In the genomic region with DNA sequence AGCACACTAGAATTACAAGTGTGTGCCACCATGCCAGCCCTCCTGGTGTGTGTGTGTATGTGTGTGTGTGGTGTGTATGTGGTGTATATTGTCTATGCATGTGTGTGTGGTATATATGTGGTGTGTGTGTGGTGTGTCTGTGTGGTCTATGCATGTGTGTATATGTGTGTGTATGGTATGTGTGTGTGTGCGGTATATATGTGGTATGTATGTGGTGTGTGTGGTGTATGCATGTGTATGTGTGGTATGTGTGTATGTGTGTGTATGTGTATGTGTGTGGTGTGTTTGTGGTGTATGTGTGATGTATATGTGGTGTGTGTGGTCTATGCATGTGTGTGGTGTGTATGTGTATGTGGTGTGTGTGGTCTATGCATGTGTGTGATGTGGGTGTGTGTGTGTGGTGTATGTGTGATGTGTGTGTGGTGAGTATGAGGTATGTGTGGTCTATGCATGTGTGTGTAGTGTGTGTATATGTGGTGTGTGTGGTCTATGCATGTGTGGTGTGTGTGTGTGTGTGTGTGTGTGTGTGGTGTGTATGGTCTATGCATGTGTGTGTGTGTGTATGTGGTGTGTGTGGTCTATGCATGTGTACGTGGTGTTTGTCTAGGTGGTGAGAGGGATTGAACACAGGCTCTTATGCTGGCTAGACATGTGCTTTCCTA, we compare ENCODE assay signal across 21 mouse cellular contexts. TPM values are rescaled to one million over a fixed set of nuclear protein-coding genes. Genes with fewer than 3 reads are reported as not detected.
DNase-seq lines count a peak whose midpoint lies in the region; ATAC-seq and TF ChIP-seq lines count a peak whose summit lies in the region.
"Had no signal": no experiment of that assay in that cellular context is flagged by ENCODE, and none has a peak within 500 bp of the region (broad histone marks: within the 10 kb centered on the region; RNA-seq: fewer than 3 reads in every experiment).

No protein-coding gene starts in this region.

- TF ChIP-seq CTCF in lung, postnatal 0 days (IDR thresholded peaks at IDR 0.05), result no peak

- ATAC-seq in embryonic facial prominence, embryonic 11.5 days (replicated peaks; ENCODE audit: insufficient number of reproducible peaks, low FRiP score, low TSS enrichment, low read depth), result peak; percentile 56; the same call in 1 of the 2 replicates
- ATAC-seq in hindbrain, embryonic 12.5 days (ENCODE audit: low FRiP score), result no peak
- ATAC-seq in lung, embryonic 15.5 days (ENCODE audit: borderline replicate concordance, extremely low read depth, low FRiP score, low TSS enrichment), result peak; percentile 31; the same call in 1 of the 2 replicates
- ATAC-seq in lung, postnatal 0 days, result no peak
- no peak for ATAC-seq in forebrain, embryonic 15.5 days (replicated peaks)
- ATAC-seq: CD4-positive, CD25-positive, alpha-beta regulatory T cell, adult 4 months; forebrain, postnatal 0 days; intestine, postnatal 0 days; liver, postnatal 0 days had no signal

- TF ChIP-seq EP300 in lung, postnatal 0 days (IDR thresholded peaks at IDR 0.05), result no peak

- no peaks in the 10 kb centered on the region for H3K27me3 ChIP-seq in embryonic facial prominence, embryonic 11.5 days (ENCODE audit: control insufficient read depth, insufficient read depth, low read length)
- no peaks in the 10 kb centered on the region for H3K27me3 ChIP-seq in embryonic facial prominence, embryonic 10.5 days (replicated peaks; ENCODE audit: low read depth, poor library complexity, severe bottlenecking)
- H3K27me3 ChIP-seq in hindbrain, embryonic 12.5 days, result no peaks in the 10 kb centered on the region
- H3K27me3 ChIP-seq in hindbrain, embryonic 10.5 days (ENCODE audit: insufficient read depth, poor library complexity, severe bottlenecking), result no peaks in the 10 kb centered on the region
- no peaks in the 10 kb centered on the region for H3K27me3 ChIP-seq in lung, embryonic 15.5 days
- H3K27me3 ChIP-seq in lung, postnatal 0 days (replicated peaks; ENCODE audit: insufficient read depth, low read length), result no peaks in the 10 kb centered on the region
- H3K27me3 ChIP-seq in forebrain, embryonic 15.5 days, result no peaks in the 10 kb centered on the region
- H3K27me3 ChIP-seq: neural tube, embryonic 12.5 days had no signal

- H3K9ac ChIP-seq in embryonic facial prominence, embryonic 11.5 days (replicated peaks; ENCODE audit: low read length), result no peak overlapping the region
- peak overlapping the region; percentile 18; the same call in 1 of the 2 replicates for H3K9ac ChIP-seq in hindbrain, embryonic 12.5 days
- H3K9ac ChIP-seq in lung, embryonic 15.5 days, result no peak overlapping the region
- no peak overlapping the region for H3K9ac ChIP-seq in lung, postnatal 0 days (replicated peaks; ENCODE audit: low read depth)
- no peak overlapping the region for H3K9ac ChIP-seq in forebrain, embryonic 15.5 days (replicated peaks)
- H3K9ac ChIP-seq: forebrain, postnatal 0 days; liver, postnatal 0 days; neural tube, embryonic 12.5 days had no signal

- H3K4me3 ChIP-seq in embryonic facial prominence, embryonic 11.5 days (ENCODE audit: low read depth, low read length), result no peak overlapping the region
- H3K4me3 ChIP-seq in embryonic facial prominence, embryonic 10.5 days, result no peak overlapping the region
- H3K4me3 ChIP-seq in hindbrain, embryonic 12.5 days, result no peak overlapping the region
- H3K4me3 ChIP-seq in hindbrain, embryonic 10.5 days, result no peak overlapping the region
- no peak overlapping the region for H3K4me3 ChIP-seq in lung, embryonic 15.5 days
- H3K4me3 ChIP-seq in lung, postnatal 0 days (ENCODE audit: low read depth, low read length), result no peak overlapping the region
- no peak overlapping the region for H3K4me3 ChIP-seq in brown adipose tissue, adult 24 weeks (ENCODE audit: insufficient read depth, low read depth, low read length)
- H3K4me3 ChIP-seq in forebrain, embryonic 15.5 days, result no peak overlapping the region
- H3K4me3 ChIP-seq: erythroblast, embryonic 14.5 days; gastrocnemius, adult 2 months; neural tube, embryonic 12.5 days had no signal

- H3K9me3 ChIP-seq in embryonic facial prominence, embryonic 11.5 days (replicated peaks; ENCODE audit: control insufficient read depth, low read length), result no peaks in the 10 kb centered on the region
- H3K9me3 ChIP-seq in embryonic facial prominence, embryonic 10.5 days, result no peaks in the 10 kb centered on the region
- no peaks in the 10 kb centered on the region for H3K9me3 ChIP-seq in hindbrain, embryonic 12.5 days (replicated peaks)
- no peaks in the 10 kb centered on the region for H3K9me3 ChIP-seq in hindbrain, embryonic 10.5 days
- H3K9me3 ChIP-seq in lung, embryonic 15.5 days, result no peaks in the 10 kb centered on the region
- no peaks in the 10 kb centered on the region for H3K9me3 ChIP-seq in lung, postnatal 0 days (ENCODE audit: low read length)
- no peaks in the 10 kb centered on the region for H3K9me3 ChIP-seq in forebrain, embryonic 15.5 days
- H3K9me3 ChIP-seq: neural tube, embryonic 12.5 days had no signal

- H3K4me2 ChIP-seq in embryonic facial prominence, embryonic 11.5 days (ENCODE audit: low read depth, low read length), result no peak overlapping the region
- no peak overlapping the region for H3K4me2 ChIP-seq in hindbrain, embryonic 12.5 days (replicated peaks)
- H3K4me2 ChIP-seq in lung, embryonic 15.5 days, result no peak overlapping the region
- no peak overlapping the region for H3K4me2 ChIP-seq in lung, postnatal 0 days (replicated peaks; ENCODE audit: low read depth, low read length)
- no peak overlapping the region for H3K4me2 ChIP-seq in forebrain, embryonic 15.5 days (replicated peaks)
- H3K4me2 ChIP-seq: neural tube, embryonic 12.5 days had no signal

- no peaks in the 10 kb centered on the region for H3K4me1 ChIP-seq in embryonic facial prominence, embryonic 11.5 days (ENCODE audit: control insufficient read depth, insufficient read depth, low read length)
- H3K4me1 ChIP-seq in embryonic facial prominence, embryonic 10.5 days, result peaks cover 17% of the 10 kb centered on the region
- no peaks in the 10 kb centered on the region for H3K4me1 ChIP-seq in hindbrain, embryonic 12.5 days
- peaks cover 28% of the 10 kb centered on the region for H3K4me1 ChIP-seq in hindbrain, embryonic 10.5 days (replicated peaks)
- peaks cover 20% of the 10 kb centered on the region for H3K4me1 ChIP-seq in lung, embryonic 15.5 days
- no peaks in the 10 kb centered on the region for H3K4me1 ChIP-seq in lung, postnatal 0 days (ENCODE audit: insufficient read depth, low read depth, low read length)
- H3K4me1 ChIP-seq in brown adipose tissue, adult 24 weeks (ENCODE audit: control insufficient read depth, insufficient read depth, insufficient read length, low read length), result peaks cover 9% of the 10 kb centered on the region
- H3K4me1 ChIP-seq in forebrain, embryonic 15.5 days, result no peaks in the 10 kb centered on the region
- H3K4me1 ChIP-seq: neural tube, embryonic 12.5 days had no signal

- no peak overlapping the region for H3K27ac ChIP-seq in embryonic facial prominence, embryonic 11.5 days (replicated peaks; ENCODE audit: low read depth, low read length)
- no peak overlapping the region for H3K27ac ChIP-seq in embryonic facial prominence, embryonic 10.5 days (replicated peaks)
- H3K27ac ChIP-seq in hindbrain, embryonic 12.5 days, result no peak overlapping the region
- no peak overlapping the region for H3K27ac ChIP-seq in hindbrain, embryonic 10.5 days
- H3K27ac ChIP-seq in lung, embryonic 15.5 days, result no peak overlapping the region
- H3K27ac ChIP-seq in lung, postnatal 0 days (ENCODE audit: low read length), result no peak overlapping the region
- peak overlapping the region; percentile 80 for H3K27ac ChIP-seq in brown adipose tissue, adult 24 weeks (replicated peaks; ENCODE audit: low read depth, low read length)
- H3K27ac ChIP-seq in forebrain, embryonic 15.5 days (replicated peaks), result no peak overlapping the region
- H3K27ac ChIP-seq: gastrocnemius, adult 2 months; neural tube, embryonic 12.5 days had no signal

- WGBS in embryonic facial prominence, embryonic 11.5 days, result 88% methylated on average over 2 of the region's 2 CpGs
- 98% methylated on average over 2 of the region's 2 CpGs for WGBS in embryonic facial prominence, embryonic 10.5 days
- 100% methylated on average over 2 of the region's 2 CpGs for WGBS in hindbrain, embryonic 12.5 days
- 91% methylated on average over 2 of the region's 2 CpGs for WGBS in hindbrain, embryonic 10.5 days
- 70% methylated on average over 2 of the region's 2 CpGs for WGBS in lung, embryonic 15.5 days
- 75% methylated on average over 2 of the region's 2 CpGs for WGBS in lung, postnatal 0 days
- WGBS in forebrain, embryonic 15.5 days, result 91% methylated on average over 2 of the region's 2 CpGs

- no peak for DNase-seq in embryonic facial prominence, embryonic 11.5 days (ENCODE audit: low spot score)
- DNase-seq in embryonic facial prominence, embryonic 10.5 days (ENCODE audit: low spot score), result no peak
- DNase-seq in hindbrain, embryonic 10.5 days (ENCODE audit: low spot score), result no peak
- DNase-seq in lung, postnatal 0 days (ENCODE audit: low spot score), result no peak
- DNase-seq: cerebellum, adult 9-11 months; forebrain, postnatal 0 days; gastrocnemius, adult 2 months; heart, postnatal 4 days; kidney, postnatal 36 days; liver; liver, postnatal 0 days; right cerebral cortex, postnatal 25 days; thymus, postnatal 36 days had no signal

- no peaks in the 10 kb centered on the region for H3K36me3 ChIP-seq in embryonic facial prominence, embryonic 11.5 days (replicated peaks; ENCODE audit: control insufficient read depth, insufficient read depth, low read depth, low read length)
- H3K36me3 ChIP-seq in embryonic facial prominence, embryonic 10.5 days (replicated peaks), result no peaks in the 10 kb centered on the region
- H3K36me3 ChIP-seq in hindbrain, embryonic 12.5 days, result no peaks in the 10 kb centered on the region
- H3K36me3 ChIP-seq in hindbrain, embryonic 10.5 days, result no peaks in the 10 kb centered on the region
- no peaks in the 10 kb centered on the region for H3K36me3 ChIP-seq in lung, embryonic 15.5 days
- H3K36me3 ChIP-seq in lung, postnatal 0 days (ENCODE audit: insufficient read depth, low read length), result no peaks in the 10 kb centered on the region
- H3K36me3 ChIP-seq in forebrain, embryonic 15.5 days, result no peaks in the 10 kb centered on the region
- H3K36me3 ChIP-seq: neural tube, embryonic 12.5 days had no signal

RNA-seq across cellular contexts. Expression of a gene that starts 54.2 kb away (rescaled TPM):
- 24.0 and 24.6 TPM in 2 replicates for polyA plus RNA-seq in embryonic facial prominence, embryonic 11.5 days (2014; fragmentation: Nextera tagmentation; extraction: Ambion mirVana)
- 21.3 and 24.7 TPM in 2 replicates for polyA plus RNA-seq in embryonic facial prominence, embryonic 10.5 days (2016; fragmentation: Nextera tagmentation; extraction: Ambion mirVana)
- 29.9 and 31.5 TPM in 2 replicates for polyA plus RNA-seq in hindbrain, embryonic 12.5 days (2016; fragmentation: Nextera tagmentation; extraction: Ambion mirVana)
- polyA plus RNA-seq in hindbrain, embryonic 10.5 days (2016; fragmentation: Nextera tagmentation; extraction: Ambion mirVana), result 30.2 and 31.8 TPM in 2 replicates
- polyA plus RNA-seq in lung, embryonic 15.5 days (2015; fragmentation: Nextera tagmentation; extraction: Ambion mirVana), result 45.5 and 47.0 TPM in 2 replicates
- 112 and 126 TPM in 2 replicates for polyA plus RNA-seq in lung, postnatal 0 days (2015; fragmentation: Nextera tagmentation; extraction: Ambion mirVana)
- polyA plus RNA-seq in brown adipose tissue, adult 24 weeks (2012; ENCODE audit: insufficient read depth, insufficient read length, missing spikeins), result 30.6 and 41.6 TPM in 2 replicates
- 6.1 and 6.5 TPM in 2 replicates for polyA plus RNA-seq in forebrain, embryonic 15.5 days (2015; fragmentation: Nextera tagmentation; extraction: Ambion mirVana)

Comparison
In these comparisons a context has a peak if more than half of its experiments do, and no peak if none do; other contexts are left out.
1. ATAC-seq: peak in embryonic facial prominence, embryonic 11.5 days (single experiment) and lung, embryonic 15.5 days (single experiment); none in hindbrain, embryonic 12.5 days (single experiment), lung, postnatal 0 days (single experiment) and forebrain, embryonic 15.5 days (single experiment).